Mouse (Mus musculus) C2C12 (cell line): ENCODE measurements around the gene Gm17482.

Experiments used
- CEBPB ChIP-seq: IDR thresholded peaks from one replicate; pipeline ENCODE4 v1.6.1; 2011; ENCODE audit warnings: low read depth, mild to moderate bottlenecking, control low read depth, moderate library complexity
- CTCF ChIP-seq: IDR thresholded peaks from one replicate; pipeline ENCODE4 v1.5.1; 2011; ENCODE audit not compliant: control insufficient read depth, insufficient read depth, insufficient read length
- FOSL1 ChIP-seq: IDR thresholded peaks from one replicate; pipeline ENCODE4 v1.8.0; 2011; ENCODE audit warnings: mild to moderate bottlenecking, low read length; ENCODE audit not compliant: poor library complexity, insufficient read depth, severe bottlenecking
- MAX ChIP-seq: IDR thresholded peaks from one replicate; pipeline ENCODE4 v1.6.1; 2011; ENCODE audit warnings: mild to moderate bottlenecking, control low read depth
- MYOD1 ChIP-seq: IDR thresholded peaks from one replicate; pipeline ENCODE4 v1.6.1; 2011; ENCODE audit warnings: low read depth; ENCODE audit not compliant: control insufficient read depth, insufficient read length
- MYOG ChIP-seq: IDR thresholded peaks from one replicate; pipeline ENCODE4 v1.6.1; 2011; ENCODE audit not compliant: control insufficient read depth, insufficient read length; ENCODE audit errors: extremely low read depth
- USF1 ChIP-seq: IDR thresholded peaks from one replicate; pipeline ENCODE4 v1.6.1; 2011; ENCODE audit warnings: low read depth, mild to moderate bottlenecking, control low read depth, moderate library complexity

- no peak for TF ChIP-seq USF1
- no peak for TF ChIP-seq CTCF
- no peak for TF ChIP-seq MAX
- TF ChIP-seq CEBPB: no peak
- no peak for TF ChIP-seq MYOD1
- TF ChIP-seq FOSL1: no peak
- TF ChIP-seq MYOG: no peak
These were observed 18.4 kb downstream of the Gm17482 start for GRCm38 (mm10) chr6:115245500-115246058.
